ENCODE assay signal across 14 mouse cellular contexts in genomic region chrX:99336616-99337553, GRCm38 (mm10).
DNase-seq lines count a peak whose midpoint lies in the region; ATAC-seq lines count a peak whose summit lies in the region.
"Had no signal": no experiment of that assay in that cellular context is flagged by ENCODE, and none has a peak within 500 bp of the region (broad histone marks: within the 10 kb centered on the region; RNA-seq: fewer than 3 reads in every experiment).

No protein-coding gene starts in this region.

- H3K27me3 ChIP-seq in intestine, embryonic 14.5 days (replicated peaks; ENCODE audit: control insufficient read depth, insufficient read depth, low read length) = peaks cover 11% of the 10 kb centered on the region; the same call in 1 of the 2 replicates
- no peaks in the 10 kb centered on the region for H3K27me3 ChIP-seq in intestine, embryonic 16.5 days (replicated peaks; ENCODE audit: control insufficient read depth, insufficient read depth, low read length)
- 0 out of 2 replicates have a peak, but pooled peaks cover 2% of the 10 kb centered on the region for H3K27me3 ChIP-seq in embryonic facial prominence, embryonic 11.5 days (ENCODE audit: control insufficient read depth, insufficient read depth, low read length)
- H3K27me3 ChIP-seq in limb, embryonic 11.5 days (ENCODE audit: control insufficient read depth, insufficient read depth, low read length) = peaks cover 8% of the 10 kb centered on the region; the same call in 1 of the 2 replicates

- H3K9ac ChIP-seq in intestine, embryonic 14.5 days (ENCODE audit: low read length) = no peak overlapping the region
- no peak overlapping the region for H3K9ac ChIP-seq in intestine, embryonic 16.5 days (ENCODE audit: low read depth, low read length)
- H3K9ac ChIP-seq in embryonic facial prominence, embryonic 11.5 days (replicated peaks; ENCODE audit: low read length) = no peak overlapping the region
- no peak overlapping the region for H3K9ac ChIP-seq in limb, embryonic 11.5 days (ENCODE audit: low read length)
- H3K9ac ChIP-seq: liver, embryonic 14.5 days had no signal

- WGBS in intestine, embryonic 14.5 days = 41% methylated on average over 8 of the region's 8 CpGs
- 56% methylated on average over 8 of the region's 8 CpGs for WGBS in intestine, embryonic 16.5 days
- 50% methylated on average over 8 of the region's 8 CpGs for WGBS in embryonic facial prominence, embryonic 11.5 days
- WGBS in limb, embryonic 11.5 days = 25% methylated on average over 8 of the region's 8 CpGs

- H3K9me3 ChIP-seq in intestine, embryonic 14.5 days (ENCODE audit: control insufficient read depth, low read length) = no peaks in the 10 kb centered on the region
- no peaks in the 10 kb centered on the region for H3K9me3 ChIP-seq in intestine, embryonic 16.5 days (ENCODE audit: control insufficient read depth, low read length)
- no peaks in the 10 kb centered on the region for H3K9me3 ChIP-seq in embryonic facial prominence, embryonic 11.5 days (replicated peaks; ENCODE audit: control insufficient read depth, low read length)
- H3K9me3 ChIP-seq in limb, embryonic 11.5 days (ENCODE audit: control insufficient read depth, low read length) = no peaks in the 10 kb centered on the region
- H3K9me3 ChIP-seq: megakaryocyte, embryonic 14.5 days had no signal

- peak; percentile 49 for DNase-seq in intestine, embryonic 14.5 days (ENCODE audit: low spot score)
- peak; percentile 28 for DNase-seq in lung, postnatal 10 days
- no peak for DNase-seq in lung, postnatal 25 days (ENCODE audit: low spot score)
- DNase-seq in embryonic facial prominence, embryonic 11.5 days (ENCODE audit: low spot score) = peak; percentile 36
- DNase-seq in limb, embryonic 11.5 days (ENCODE audit: low spot score) = peak; percentile 58
- DNase-seq in thymus, postnatal 14 days = no peak
- no peak for DNase-seq in heart, postnatal 10 days
- DNase-seq: adrenal gland, postnatal 36 days; cerebellum, postnatal 10 days; right cerebral cortex, postnatal 4 days had no signal

- no peak for ATAC-seq in intestine, embryonic 14.5 days (replicated peaks; ENCODE audit: low FRiP score, low TSS enrichment, low read depth)
- ATAC-seq in intestine, embryonic 16.5 days = no peak
- ATAC-seq in embryonic facial prominence, embryonic 11.5 days (replicated peaks; ENCODE audit: insufficient number of reproducible peaks, low FRiP score, low TSS enrichment, low read depth) = no peak
- ATAC-seq in limb, embryonic 11.5 days (ENCODE audit: insufficient number of reproducible peaks, low FRiP score, low TSS enrichment, low read depth) = peak; percentile 61; the same call in 1 of the 2 replicates

- 0 out of 2 replicates have a peak, but pooled peaks cover 4% of the 10 kb centered on the region for H3K4me1 ChIP-seq in intestine, embryonic 14.5 days (replicated peaks; ENCODE audit: control insufficient read depth, insufficient read depth, low read length)
- peaks cover 10% of the 10 kb centered on the region for H3K4me1 ChIP-seq in intestine, embryonic 16.5 days (ENCODE audit: control insufficient read depth, insufficient read depth, low read length)
- no peaks in the 10 kb centered on the region; the same call in 1 of the 2 replicates for H3K4me1 ChIP-seq in embryonic facial prominence, embryonic 11.5 days (ENCODE audit: control insufficient read depth, insufficient read depth, low read length)
- 0 out of 2 replicates have a peak, but pooled peaks cover 4% of the 10 kb centered on the region for H3K4me1 ChIP-seq in limb, embryonic 11.5 days (ENCODE audit: control insufficient read depth, insufficient read depth, low read length)

- peak overlapping the region; percentile 11; the same call in 1 of the 2 replicates for H3K27ac ChIP-seq in intestine, embryonic 14.5 days (ENCODE audit: low read depth)
- no peak overlapping the region for H3K27ac ChIP-seq in intestine, embryonic 16.5 days (ENCODE audit: low read length)
- H3K27ac ChIP-seq in embryonic facial prominence, embryonic 11.5 days (replicated peaks; ENCODE audit: low read depth, low read length) = no peak overlapping the region
- H3K27ac ChIP-seq in limb, embryonic 11.5 days (replicated peaks; ENCODE audit: low read depth, low read length) = peak overlapping the region; percentile 59
- H3K27ac ChIP-seq: liver, embryonic 14.5 days had no signal

- H3K36me3 ChIP-seq in intestine, embryonic 14.5 days (ENCODE audit: control insufficient read depth, insufficient read depth, low read length) = no peaks in the 10 kb centered on the region
- H3K36me3 ChIP-seq in intestine, embryonic 16.5 days (ENCODE audit: control insufficient read depth, insufficient read depth, low read length) = no peaks in the 10 kb centered on the region
- no peaks in the 10 kb centered on the region for H3K36me3 ChIP-seq in embryonic facial prominence, embryonic 11.5 days (replicated peaks; ENCODE audit: control insufficient read depth, insufficient read depth, low read depth, low read length)
- H3K36me3 ChIP-seq in limb, embryonic 11.5 days (ENCODE audit: control insufficient read depth, insufficient read depth, low read length) = no peaks in the 10 kb centered on the region

- no peak overlapping the region for H3K4me3 ChIP-seq in intestine, embryonic 14.5 days (ENCODE audit: low read depth, low read length)
- no peak overlapping the region for H3K4me3 ChIP-seq in intestine, embryonic 16.5 days (ENCODE audit: low read length)
- no peak overlapping the region for H3K4me3 ChIP-seq in embryonic facial prominence, embryonic 11.5 days (ENCODE audit: low read depth, low read length)
- no peak overlapping the region for H3K4me3 ChIP-seq in limb, embryonic 11.5 days (ENCODE audit: low read depth, low read length)
- H3K4me3 ChIP-seq: erythroblast, embryonic 14.5 days; megakaryocyte, embryonic 14.5 days had no signal

- no peak overlapping the region for H3K4me2 ChIP-seq in intestine, embryonic 14.5 days (ENCODE audit: low read length)
- no peak overlapping the region for H3K4me2 ChIP-seq in intestine, embryonic 16.5 days (ENCODE audit: low read depth, low read length)
- no peak overlapping the region for H3K4me2 ChIP-seq in embryonic facial prominence, embryonic 11.5 days (ENCODE audit: low read depth, low read length)
- H3K4me2 ChIP-seq in limb, embryonic 11.5 days (ENCODE audit: low read depth, severe bottlenecking) = no peak overlapping the region

- intact Hi-C loops in heart, postnatal 10 days (cut with DNase I) = no loop called here

Comparison
In these comparisons a context has a peak if more than half of its experiments do, and no peak if none do; other contexts are left out.
1. DNase-seq: peak in intestine, embryonic 14.5 days (single experiment), lung, postnatal 10 days (single experiment), embryonic facial prominence, embryonic 11.5 days (single experiment) and limb, embryonic 11.5 days (single experiment); none in lung, postnatal 25 days (single experiment), thymus, postnatal 14 days (single experiment) and heart, postnatal 10 days (0 of 2).
2. H3K27ac ChIP-seq: peak in intestine, embryonic 14.5 days (single experiment) and limb, embryonic 11.5 days (single experiment); none in intestine, embryonic 16.5 days (single experiment) and embryonic facial prominence, embryonic 11.5 days (single experiment).